Comparison of ENCODE assay signal across 8 mouse cellular contexts in genomic region chr9:74848411-74849194, GRCm38 (mm10). TPM values are rescaled to one million over a fixed set of nuclear protein-coding genes. Genes with fewer than 3 reads are reported as not detected.
DNase-seq lines count a peak whose midpoint lies in the region; ATAC-seq lines count a peak whose summit lies in the region.

No protein-coding gene starts in this region.

- H3K36me3 ChIP-seq in heart, embryonic 13.5 days: no peaks in the 10 kb centered on the region
- H3K36me3 ChIP-seq in hindbrain, embryonic 16.5 days (ENCODE audit: control insufficient read depth, insufficient read depth, low read length): no peaks in the 10 kb centered on the region

- H3K27me3 ChIP-seq in heart, embryonic 13.5 days (replicated peaks): peaks cover 98% of the 10 kb centered on the region
- H3K27me3 ChIP-seq in hindbrain, embryonic 16.5 days (replicated peaks; ENCODE audit: control insufficient read depth, insufficient read depth, low read length): peaks cover 35% of the 10 kb centered on the region

- WGBS in heart, embryonic 13.5 days: 1% methylated on average over 46 of the region's 46 CpGs
- under 1% methylated on average over 46 of the region's 46 CpGs for WGBS in hindbrain, embryonic 16.5 days

- DNase-seq in heart, postnatal 36 days: no peak
- DNase-seq in embryo, embryonic 10 days (ENCODE audit: low spot score): peak; percentile 61
- peak; percentile 63 for DNase-seq in neural tube, embryonic 10.5 days (ENCODE audit: extremely low spot score, low spot score)
- DNase-seq in yolk sac, embryonic 10.5 days (ENCODE audit: low spot score): no peak
- DNase-seq in ovary, postnatal 36 days (ENCODE audit: low spot score): no peak

- no peak overlapping the region for H3K27ac ChIP-seq in heart, embryonic 13.5 days (replicated peaks)
- peak overlapping the region; percentile 18; the same call in 1 of the 2 replicates for H3K27ac ChIP-seq in hindbrain, embryonic 16.5 days (ENCODE audit: low read depth, low read length)

- H3K4me2 ChIP-seq in heart, embryonic 13.5 days: peak overlapping the region; percentile 80
- H3K4me2 ChIP-seq in hindbrain, embryonic 16.5 days (ENCODE audit: low read length): peak overlapping the region; percentile 75

- peaks cover 13% of the 10 kb centered on the region for H3K4me1 ChIP-seq in heart, embryonic 13.5 days
- H3K4me1 ChIP-seq in hindbrain, embryonic 16.5 days (ENCODE audit: control insufficient read depth, insufficient read depth, low read depth, low read length): peaks cover 11% of the 10 kb centered on the region

- no peak for ATAC-seq in heart, embryonic 13.5 days (ENCODE audit: extremely low read depth, insufficient number of reproducible peaks, low FRiP score, low TSS enrichment)
- no peak for ATAC-seq in hindbrain, embryonic 16.5 days
- no peak for ATAC-seq in granulocyte monocyte progenitor cell, adult 5-6 weeks (replicated peaks; ENCODE audit: poor library complexity, severe bottlenecking)

- no peaks in the 10 kb centered on the region for H3K9me3 ChIP-seq in heart, embryonic 13.5 days
- H3K9me3 ChIP-seq in hindbrain, embryonic 16.5 days (ENCODE audit: control insufficient read depth, low read length): no peaks in the 10 kb centered on the region

- intact Hi-C loops in heart, postnatal 36 days (cut with DNase I): no loop called here

- H3K4me3 ChIP-seq in heart, embryonic 13.5 days: peak overlapping the region; percentile 54
- H3K4me3 ChIP-seq in hindbrain, embryonic 16.5 days (ENCODE audit: low read length): peak overlapping the region; percentile 38

- H3K9ac ChIP-seq in heart, embryonic 13.5 days: 0 out of 2 replicates have a peak overlapping the region, but pooled peaks have one; percentile 37
- H3K9ac ChIP-seq in hindbrain, embryonic 16.5 days (ENCODE audit: low read depth, low read length): peak overlapping the region; percentile 28; the same call in 1 of the 2 replicates

RNA-seq across cellular contexts. Expression of gene Onecut1, which starts 13.1 kb away (rescaled TPM):
- 0.08 and 0.11 TPM in 2 replicates for polyA plus RNA-seq in heart, embryonic 13.5 days (2015; fragmentation: Nextera tagmentation; extraction: Ambion mirVana)
- total RNA-seq in heart, postnatal 36 days (2021): not detected
- 3.4 and 4.6 TPM in 2 replicates for polyA plus RNA-seq in hindbrain, embryonic 16.5 days (2015; fragmentation: Nextera tagmentation; extraction: Ambion mirVana)
- not detected in 2 replicates for total RNA-seq in granulocyte monocyte progenitor cell, adult 5-6 weeks (2014; fragmentation: Nextera tagmentation)
- not detected in 2 replicates for total RNA-seq in granulocyte monocyte progenitor cell, adult 5-6 weeks (2017)

Comparison
In these comparisons a context has a peak if more than half of its experiments do, and no peak if none do; other contexts are left out.
1. DNase-seq: peak in embryo, embryonic 10 days (single experiment) and neural tube, embryonic 10.5 days (single experiment); none in heart, postnatal 36 days (0 of 2), yolk sac, embryonic 10.5 days (single experiment) and ovary, postnatal 36 days (single experiment).